Comparison of ENCODE assay signal across 10 mouse cellular contexts in the genomic region with DNA sequence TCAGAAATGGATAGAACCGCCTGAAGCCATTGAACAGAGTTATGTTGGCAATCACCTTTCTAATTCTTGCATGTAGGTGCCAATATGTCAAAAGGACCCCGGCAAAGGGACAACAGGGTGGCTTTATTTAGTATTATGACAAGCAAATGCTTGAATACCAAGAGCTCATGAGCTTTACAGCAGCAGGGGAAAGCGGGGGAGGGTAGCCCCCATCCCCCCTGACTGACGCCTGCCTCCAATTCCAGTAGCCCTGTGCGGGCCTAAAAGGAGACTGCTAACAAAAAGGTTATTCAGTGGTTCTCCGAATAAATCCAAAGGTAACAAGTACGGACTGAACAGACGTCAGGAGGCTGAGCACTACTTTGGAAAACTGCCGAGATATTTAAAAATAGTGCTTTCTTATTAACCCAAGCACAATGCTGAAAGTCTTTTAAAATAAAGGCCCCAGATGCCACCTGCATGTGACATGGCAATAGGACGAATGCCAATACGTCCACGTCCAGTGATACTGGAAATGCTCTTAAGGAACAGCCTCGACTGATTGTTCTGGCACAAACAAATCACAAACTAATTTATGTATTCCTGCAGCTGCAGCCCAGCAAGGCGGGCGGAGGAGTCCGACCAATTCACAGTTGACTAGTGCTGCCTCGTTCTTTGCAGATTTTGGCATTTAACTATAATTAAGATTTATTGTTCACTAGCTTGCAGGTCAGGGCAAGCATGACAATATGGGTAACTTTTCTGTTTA.
A peak's percentile ranks its signal among the peaks of the same experiment; 100 is the strongest.
DNase-seq lines count a peak whose midpoint lies in the region; ATAC-seq and TF ChIP-seq lines count a peak whose summit lies in the region.
"Had no signal": no experiment of that assay in that cellular context is flagged by ENCODE, and none has a peak within 500 bp of the region (broad histone marks: within the 10 kb centered on the region; RNA-seq: fewer than 3 reads in every experiment).

No protein-coding gene starts in this region.

- peak; percentile 83 for ATAC-seq in forebrain, embryonic 15.5 days (replicated peaks)
- ATAC-seq in limb, embryonic 13.5 days (ENCODE audit: low FRiP score, low read depth) = 0 out of 2 replicates have a peak, but pooled peaks have one; percentile 49
- no peak for ATAC-seq in intestine, embryonic 15.5 days

- H3K4me2 ChIP-seq in forebrain, embryonic 15.5 days (replicated peaks) = peak overlapping the region; percentile 34
- H3K4me2 ChIP-seq in limb, embryonic 13.5 days (replicated peaks) = peak overlapping the region; percentile 45
- no peak overlapping the region for H3K4me2 ChIP-seq in intestine, embryonic 15.5 days (replicated peaks)
- H3K4me2 ChIP-seq: liver, embryonic 13.5 days had no signal

- no peak for TF ChIP-seq CTCF in brain, embryonic 14.5 days (IDR thresholded peaks at IDR 0.05; ENCODE audit: borderline replicate concordance, extremely low read depth, insufficient read depth, insufficient read length)

- H3K9me3 ChIP-seq in forebrain, embryonic 15.5 days = no peaks in the 10 kb centered on the region
- H3K9me3 ChIP-seq in limb, embryonic 13.5 days = no peaks in the 10 kb centered on the region
- no peaks in the 10 kb centered on the region for H3K9me3 ChIP-seq in intestine, embryonic 15.5 days
- H3K9me3 ChIP-seq: liver, embryonic 13.5 days had no signal

- H3K36me3 ChIP-seq in forebrain, embryonic 15.5 days = no peaks in the 10 kb centered on the region
- no peaks in the 10 kb centered on the region for H3K36me3 ChIP-seq in limb, embryonic 13.5 days
- H3K36me3 ChIP-seq in intestine, embryonic 15.5 days = no peaks in the 10 kb centered on the region
- H3K36me3 ChIP-seq: liver, embryonic 13.5 days had no signal

- no peaks in the 10 kb centered on the region for H3K27me3 ChIP-seq in forebrain, embryonic 15.5 days
- peaks cover 61% of the 10 kb centered on the region for H3K27me3 ChIP-seq in limb, embryonic 13.5 days
- no peaks in the 10 kb centered on the region for H3K27me3 ChIP-seq in intestine, embryonic 15.5 days (replicated peaks)
- H3K27me3 ChIP-seq: liver, embryonic 13.5 days had no signal

- peak overlapping the region; percentile 76 for H3K27ac ChIP-seq in forebrain, embryonic 15.5 days (replicated peaks)
- H3K27ac ChIP-seq in limb, embryonic 13.5 days = peak overlapping the region; percentile 33; the same call in 1 of the 2 replicates
- H3K27ac ChIP-seq in intestine, embryonic 15.5 days = no peak overlapping the region
- H3K27ac ChIP-seq: liver, embryonic 13.5 days had no signal

- peaks cover 42% of the 10 kb centered on the region for H3K4me1 ChIP-seq in forebrain, embryonic 15.5 days
- H3K4me1 ChIP-seq in limb, embryonic 13.5 days = peaks cover 37% of the 10 kb centered on the region
- H3K4me1 ChIP-seq in intestine, embryonic 15.5 days (replicated peaks) = peaks cover 9% of the 10 kb centered on the region
- H3K4me1 ChIP-seq: liver, embryonic 13.5 days had no signal

- no peak for TF ChIP-seq POLR2A in brain, embryonic 14.5 days (IDR thresholded peaks at IDR 0.05; ENCODE audit: borderline replicate concordance, extremely low read depth, insufficient read depth, insufficient read length, poor library complexity, severe bottlenecking)

- peak; percentile 20 for DNase-seq in adrenal gland, postnatal 36 days
- no peak for DNase-seq in adrenal gland, postnatal 25 days
- peak; percentile 96 for DNase-seq in brain, embryonic 14.5 days (ENCODE audit: low read depth)
- DNase-seq in layer of hippocampus, adult 11-12 months (ENCODE audit: low spot score) = no peak
- no peak for DNase-seq in testis, postnatal 14 days (ENCODE audit: low spot score)
- DNase-seq: liver, embryonic 13.5 days; spleen, adult 18-20 months had no signal

- 6% methylated on average over 17 of the region's 17 CpGs for WGBS in forebrain, embryonic 15.5 days
- 30% methylated on average over 17 of the region's 17 CpGs for WGBS in limb, embryonic 13.5 days
- 52% methylated on average over 17 of the region's 17 CpGs for WGBS in intestine, embryonic 15.5 days

- H3K4me3 ChIP-seq in forebrain, embryonic 15.5 days = 0 out of 2 replicates have a peak overlapping the region, but pooled peaks have one; percentile 4
- peak overlapping the region; percentile 12; the same call in 1 of the 2 replicates for H3K4me3 ChIP-seq in limb, embryonic 13.5 days
- no peak overlapping the region for H3K4me3 ChIP-seq in intestine, embryonic 15.5 days (replicated peaks)
- H3K4me3 ChIP-seq: liver, embryonic 13.5 days had no signal

- no peak overlapping the region for H3K9ac ChIP-seq in forebrain, embryonic 15.5 days (replicated peaks)
- no peak overlapping the region for H3K9ac ChIP-seq in limb, embryonic 13.5 days
- H3K9ac ChIP-seq in intestine, embryonic 15.5 days = no peak overlapping the region
- H3K9ac ChIP-seq: liver, embryonic 13.5 days had no signal

Comparison
In these comparisons a context has a peak if more than half of its experiments do, and no peak if none do; other contexts are left out.
1. DNase-seq: peak in adrenal gland, postnatal 36 days (2 of 2) and brain, embryonic 14.5 days (single experiment); none in adrenal gland, postnatal 25 days (single experiment), layer of hippocampus, adult 11-12 months (single experiment) and testis, postnatal 14 days (single experiment).